Mouse (Mus musculus) layer of hippocampus, postnatal 14 days (tissue): ENCODE measurements around the gene Tmem40. TPM values are rescaled to one million over a fixed set of nuclear protein-coding genes. Genes with fewer than 3 reads are reported as not detected.

ENCODE experiments used
- DNase-seq, 2 experiments: peaks; one replicate each; pipeline ENCODE4 v3.0.0; 2021 to 2022; ENCODE audit warnings: low spot score in 2 of 2, mixed read lengths in 1 of 2
- total RNA-seq, 2 experiments: library from RNA; stranded (reverse); gene quantifications; 2 replicates each; pipeline ENCODE4 v1.2.3; 2021

The Tmem40 gene
- total RNA-seq, 2 experiments from 2014 or later, result 0.88 to 1.2 TPM

DNA sequence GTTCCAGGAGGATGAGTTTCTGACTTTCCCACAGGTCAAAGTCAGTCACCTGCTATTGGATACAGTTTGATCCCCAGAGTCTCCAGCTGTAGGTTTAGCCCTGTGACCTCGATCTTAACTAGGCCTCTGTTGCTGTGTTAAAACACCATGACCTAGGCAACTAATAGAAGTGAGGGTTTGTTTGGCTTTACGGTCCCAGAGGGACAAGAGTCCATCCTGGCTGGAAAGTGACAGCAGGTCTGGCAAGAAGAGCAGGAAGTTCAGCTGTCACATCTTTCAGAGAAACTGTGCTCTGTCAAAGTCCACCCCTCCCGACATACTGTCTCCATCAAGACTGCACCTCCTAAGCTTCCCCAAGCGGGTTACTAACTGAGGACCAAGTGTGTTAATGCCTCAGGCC lies 8.6 kb upstream of the Tmem40 start:
- DNase-seq, result no peak

DNA sequence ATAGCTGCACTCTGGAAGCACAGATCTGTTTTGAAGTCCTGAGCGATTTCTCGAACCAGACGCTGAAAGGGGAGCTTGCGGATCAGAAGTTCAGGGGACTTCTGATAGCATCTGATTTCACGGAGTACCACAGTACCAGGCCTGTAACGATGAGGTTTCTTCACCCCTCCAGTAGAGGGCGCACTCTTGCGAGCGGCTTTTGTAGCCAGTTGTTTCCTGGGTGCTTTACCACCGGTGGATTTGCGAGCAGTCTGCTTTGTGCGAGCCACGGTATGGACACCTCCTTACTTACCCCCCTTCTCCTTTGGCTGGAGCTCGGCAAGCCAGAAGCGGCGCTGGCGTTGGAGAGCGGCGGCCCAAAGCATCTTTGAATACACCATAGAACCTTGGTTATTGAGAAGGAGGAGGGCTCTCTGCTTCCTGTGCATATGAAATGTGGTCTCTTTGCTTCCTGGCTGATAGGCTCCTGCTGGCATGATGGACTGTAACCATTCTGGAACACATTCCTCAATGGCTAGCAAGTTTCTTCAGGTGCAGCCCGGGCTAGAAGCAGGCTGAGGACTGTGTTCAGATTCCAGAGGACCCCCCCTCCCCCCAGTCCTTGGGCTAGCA lies 8.0 kb upstream of the Tmem40 start:
- DNase-seq, result no peak

DNA sequence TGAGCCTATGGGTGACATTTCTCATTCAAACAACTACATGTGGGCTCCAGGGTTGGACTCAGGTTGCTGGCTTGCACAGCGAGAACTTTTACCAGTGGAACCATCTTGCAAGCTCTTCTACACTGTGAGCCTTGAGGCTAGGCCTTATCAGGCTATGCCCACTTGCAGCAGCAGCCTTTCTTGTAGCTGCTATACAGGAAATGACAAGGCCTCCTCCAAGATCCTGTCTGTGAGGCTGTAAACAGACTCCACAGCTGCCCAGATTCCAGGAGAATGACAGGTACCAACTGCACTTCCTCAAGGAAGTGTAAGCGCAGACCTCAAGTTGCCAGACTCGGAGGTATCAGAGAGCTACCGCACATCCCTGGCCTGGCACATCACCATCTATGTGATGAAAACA lies 6.0 kb upstream of the Tmem40 start:
- no peak for DNase-seq

DNA sequence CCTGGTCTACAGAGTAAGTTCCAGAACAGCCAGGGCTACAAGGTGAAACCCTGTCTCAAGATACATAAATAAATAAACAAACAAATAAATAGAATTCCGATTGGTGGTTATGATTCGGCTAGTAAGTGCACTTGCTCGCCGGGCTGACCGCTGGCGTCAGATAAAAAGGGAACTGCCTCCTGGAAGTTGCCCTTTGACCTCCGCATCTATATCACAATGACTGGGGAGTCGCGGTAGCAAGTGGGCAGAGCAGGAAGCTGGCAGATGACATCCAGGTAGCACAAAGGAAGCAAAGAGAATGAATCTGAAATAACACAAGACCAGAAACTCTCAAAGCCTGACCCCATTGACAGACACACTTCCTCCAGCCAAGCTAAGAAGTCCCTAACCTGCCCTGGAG lies 5.1 kb upstream of the Tmem40 start:
- DNase-seq, result no peak

DNA sequence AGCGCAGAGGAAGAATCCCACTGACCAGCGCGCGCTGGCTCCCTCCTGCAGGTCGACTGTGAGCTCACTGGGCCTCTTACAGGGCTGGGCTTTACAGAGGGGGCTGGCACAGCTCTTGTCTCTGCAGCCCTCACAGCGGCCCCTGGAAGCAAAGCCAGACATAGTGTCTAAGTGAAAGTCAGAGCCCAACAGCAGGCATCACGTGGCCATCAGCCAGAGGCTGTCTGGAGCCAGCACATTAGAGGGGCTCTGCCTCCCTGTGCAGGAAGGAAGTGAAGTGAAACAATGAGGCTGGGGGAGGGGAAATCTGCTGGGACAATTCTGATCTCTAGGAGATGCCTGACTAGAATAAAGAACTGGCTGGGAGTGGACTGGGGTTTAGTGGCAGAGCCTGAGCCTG lies 2.0 kb upstream of the Tmem40 start:
- DNase-seq, result peak; percentile 54 to 66

DNA sequence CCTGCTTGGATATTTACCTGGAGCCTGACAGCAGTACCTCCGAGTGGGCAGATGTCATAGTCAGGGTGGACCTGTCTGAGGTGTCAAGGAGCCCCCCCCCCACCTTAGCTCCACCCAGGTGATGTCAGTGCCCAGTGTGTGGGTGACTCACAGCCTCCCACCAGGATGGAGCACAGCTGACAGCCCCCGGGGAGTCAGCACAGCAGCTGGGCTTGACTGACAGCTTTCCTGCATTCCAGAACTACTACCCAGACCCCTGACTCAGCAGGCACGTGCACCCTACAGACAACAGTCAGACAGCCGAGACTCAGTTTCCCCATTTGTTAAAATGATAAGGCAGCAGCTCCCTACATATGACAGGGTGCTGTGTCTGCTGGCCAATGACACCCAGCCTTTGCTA lies 1.2 kb downstream of the Tmem40 start:
- DNase-seq, result no peak

DNA sequence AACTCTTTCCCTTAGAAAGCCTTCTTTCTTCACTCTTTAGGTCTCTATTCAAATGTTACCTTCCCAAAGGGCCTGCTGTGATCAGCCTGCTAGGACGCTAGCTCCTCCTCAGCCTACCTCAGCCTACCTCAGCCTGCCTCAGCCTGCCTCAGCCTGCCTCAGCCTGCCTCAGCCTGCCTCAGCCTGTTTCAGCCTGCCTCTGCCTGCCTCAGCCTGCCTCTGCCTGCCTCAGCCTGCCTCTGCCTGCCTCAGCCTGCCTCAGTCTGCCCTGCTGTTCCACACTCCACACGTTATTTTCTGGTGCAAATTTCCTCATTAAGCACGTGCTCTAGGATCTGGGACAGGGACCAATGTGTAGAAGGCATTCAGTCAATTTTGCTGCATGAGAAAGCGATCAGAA lies 2.1 kb downstream of the Tmem40 start:
- no peak for DNase-seq

DNA sequence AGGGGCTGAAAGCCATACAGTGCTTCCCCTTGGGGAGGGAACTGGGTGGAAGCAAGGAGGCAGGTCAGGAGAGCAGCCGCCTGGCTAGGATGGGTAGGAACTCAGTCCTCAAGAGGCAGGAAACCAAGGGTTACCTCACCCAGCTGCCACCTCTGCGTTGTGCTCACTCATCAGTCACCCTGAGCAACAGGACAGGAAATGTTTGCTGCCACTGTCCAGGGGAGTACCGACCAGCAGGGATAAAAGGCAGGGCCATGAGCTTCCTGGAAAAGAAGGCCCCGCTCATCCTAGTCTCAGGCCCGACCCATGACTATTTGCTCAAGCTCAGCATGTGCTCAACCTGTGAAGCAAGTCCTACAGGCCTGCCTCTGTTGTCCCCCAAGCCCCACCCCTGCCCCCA lies 2.7 kb downstream of the Tmem40 start:
- DNase-seq, result no peak

DNA sequence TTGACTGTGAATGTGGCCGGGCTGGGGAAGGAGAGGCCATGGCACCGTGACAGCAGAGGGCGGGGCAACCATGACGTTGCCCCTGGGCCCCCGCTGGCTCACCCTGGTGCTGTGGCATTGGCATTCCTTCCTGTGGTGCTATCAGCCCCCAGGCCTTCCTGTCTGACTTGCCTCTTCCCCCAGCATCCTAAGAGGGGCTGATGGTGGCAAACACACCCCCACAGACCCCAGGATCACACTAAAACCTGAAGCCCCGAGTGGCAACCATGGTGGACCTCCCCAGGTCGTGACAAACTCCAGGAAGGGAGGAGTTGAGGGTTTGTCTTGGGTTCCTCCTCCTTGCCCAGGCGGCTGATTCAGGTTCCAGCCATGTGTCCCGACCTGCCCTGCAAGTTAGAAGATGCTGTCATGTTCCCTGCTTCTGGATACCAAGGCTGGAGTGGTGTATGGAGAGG lies 3.2 kb downstream of the Tmem40 start:
- no peak for DNase-seq

DNA sequence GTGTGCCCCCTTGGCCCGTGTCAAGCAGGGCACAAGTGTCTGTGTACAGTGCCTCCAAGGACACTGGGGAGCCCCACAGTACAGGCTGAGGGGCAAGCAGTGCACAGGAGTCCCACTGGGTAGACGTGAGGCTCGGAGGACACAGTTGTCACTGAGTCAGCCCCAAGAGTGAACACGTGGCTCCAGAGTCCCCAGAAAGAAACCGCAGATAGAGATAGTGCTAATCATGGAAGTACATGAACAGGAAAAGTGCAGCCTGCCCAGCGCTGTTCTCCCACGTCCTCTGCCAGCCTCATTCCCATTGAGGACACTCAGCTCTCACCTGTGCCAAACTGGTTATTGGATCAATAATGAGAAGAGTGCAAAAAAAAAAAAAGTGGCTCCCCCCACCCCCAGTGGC lies 6.7 kb downstream of the Tmem40 start:
- no peak for DNase-seq

DNA sequence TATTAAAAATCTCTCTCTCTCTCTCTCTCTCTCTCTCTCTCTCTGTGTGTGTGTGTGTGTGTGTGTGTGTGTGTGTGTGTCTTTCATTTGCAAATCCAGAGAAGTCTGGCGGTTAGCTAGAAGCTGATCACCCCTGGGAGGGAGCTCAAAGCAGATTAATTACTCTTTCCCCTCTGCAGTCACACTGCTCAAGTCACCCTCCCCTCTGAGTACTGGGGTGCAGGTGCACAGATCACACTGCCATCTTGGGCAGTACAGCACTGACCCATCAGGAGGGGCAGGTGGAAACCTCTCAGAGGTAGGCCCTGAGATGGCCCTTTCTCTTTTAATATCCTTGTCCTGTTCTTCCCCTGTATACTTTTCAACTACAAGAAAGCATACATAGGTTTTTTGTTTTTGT lies 15.9 kb downstream of the Tmem40 start:
- no peak for DNase-seq

DNA sequence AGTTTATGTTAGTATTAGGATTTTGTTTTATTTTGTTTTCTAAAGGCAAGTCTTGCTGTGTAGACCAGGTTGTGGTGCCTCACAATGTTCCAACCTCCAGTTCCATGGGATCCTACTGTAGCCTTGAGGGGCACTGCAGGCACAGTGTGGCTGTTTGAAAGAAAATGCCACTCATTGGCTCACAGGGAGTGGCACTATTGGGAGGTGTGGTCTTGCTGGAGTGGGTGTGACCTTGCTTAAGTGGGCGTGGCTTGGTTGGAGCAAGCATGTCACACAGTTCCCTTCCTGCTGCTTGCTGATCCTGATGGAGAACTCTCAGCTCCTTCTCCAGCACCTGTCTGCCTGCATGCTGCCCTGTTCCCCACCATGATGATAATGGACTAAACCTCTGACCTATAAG lies 18.6 kb downstream of the Tmem40 start:
- DNase-seq, result no peak

DNA sequence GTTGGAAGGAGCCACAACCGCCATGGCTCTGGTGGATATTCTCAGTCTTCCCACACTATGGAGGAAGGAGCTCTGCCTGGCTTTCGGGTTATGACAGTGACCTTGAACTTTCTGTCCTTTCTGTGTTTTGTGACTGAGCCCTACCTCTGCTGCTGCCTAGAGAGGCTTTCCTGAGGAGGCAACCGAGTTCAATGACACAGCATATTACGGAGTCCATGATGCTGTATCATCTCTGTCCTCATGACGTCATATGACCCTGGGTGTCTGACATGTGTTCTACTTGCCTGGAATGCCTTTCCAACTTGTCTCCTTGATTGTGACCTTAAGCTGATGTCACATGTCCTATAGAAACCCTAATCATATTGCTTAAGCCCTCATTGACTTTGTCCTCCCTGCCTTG lies 23.2 kb downstream of the Tmem40 start:
- DNase-seq, result no peak

DNA sequence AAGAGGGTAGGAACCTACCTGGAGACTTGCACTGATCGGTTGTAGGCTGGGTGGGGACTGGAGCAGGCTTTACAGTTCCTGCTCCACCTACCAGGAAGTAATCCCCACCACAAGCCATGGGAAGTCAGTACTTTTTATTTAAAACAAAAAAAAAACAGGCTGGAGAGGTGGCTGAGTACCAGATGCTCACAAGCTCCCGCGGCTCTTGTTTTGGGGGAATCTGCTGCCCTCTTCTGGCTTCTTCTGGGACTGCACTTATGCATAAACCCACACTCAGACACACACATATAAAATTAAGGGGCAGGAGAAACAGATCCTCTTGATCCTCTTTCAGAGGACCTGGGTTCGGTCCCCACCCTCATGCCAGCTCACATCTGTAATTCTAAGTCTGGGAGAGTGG lies 27.3 kb downstream of the Tmem40 start:
- peak; percentile 31 to 40 for DNase-seq

DNA sequence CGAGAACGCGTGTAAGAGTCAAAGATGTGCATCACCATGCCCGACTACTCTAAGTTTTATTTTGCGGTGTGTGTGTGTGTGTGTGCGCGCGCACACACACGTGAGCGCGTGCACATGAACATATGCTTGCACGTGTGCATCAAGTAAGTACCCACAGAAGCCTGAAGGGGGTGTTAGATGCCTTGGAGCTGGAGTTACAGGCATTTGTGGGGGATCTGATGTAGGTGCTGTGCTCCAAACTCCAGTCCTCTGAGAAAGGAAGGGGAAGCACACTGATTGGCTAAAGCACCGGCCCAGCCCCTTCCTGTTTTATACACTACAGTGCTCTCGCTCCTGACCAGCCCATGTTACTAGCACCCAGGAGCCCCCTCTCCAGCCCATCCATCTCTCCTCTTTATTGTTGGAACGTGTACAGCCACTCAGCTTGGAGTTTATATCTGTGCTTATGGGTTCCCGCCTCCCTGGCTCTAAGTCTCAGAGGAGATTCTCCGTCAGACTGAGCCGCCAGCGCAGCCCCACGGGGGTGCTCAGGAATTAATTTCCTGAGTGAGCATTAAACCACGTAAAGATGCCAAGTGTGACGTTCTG lies 29.8 kb downstream of the Tmem40 start:
- no peak for DNase-seq

DNA sequence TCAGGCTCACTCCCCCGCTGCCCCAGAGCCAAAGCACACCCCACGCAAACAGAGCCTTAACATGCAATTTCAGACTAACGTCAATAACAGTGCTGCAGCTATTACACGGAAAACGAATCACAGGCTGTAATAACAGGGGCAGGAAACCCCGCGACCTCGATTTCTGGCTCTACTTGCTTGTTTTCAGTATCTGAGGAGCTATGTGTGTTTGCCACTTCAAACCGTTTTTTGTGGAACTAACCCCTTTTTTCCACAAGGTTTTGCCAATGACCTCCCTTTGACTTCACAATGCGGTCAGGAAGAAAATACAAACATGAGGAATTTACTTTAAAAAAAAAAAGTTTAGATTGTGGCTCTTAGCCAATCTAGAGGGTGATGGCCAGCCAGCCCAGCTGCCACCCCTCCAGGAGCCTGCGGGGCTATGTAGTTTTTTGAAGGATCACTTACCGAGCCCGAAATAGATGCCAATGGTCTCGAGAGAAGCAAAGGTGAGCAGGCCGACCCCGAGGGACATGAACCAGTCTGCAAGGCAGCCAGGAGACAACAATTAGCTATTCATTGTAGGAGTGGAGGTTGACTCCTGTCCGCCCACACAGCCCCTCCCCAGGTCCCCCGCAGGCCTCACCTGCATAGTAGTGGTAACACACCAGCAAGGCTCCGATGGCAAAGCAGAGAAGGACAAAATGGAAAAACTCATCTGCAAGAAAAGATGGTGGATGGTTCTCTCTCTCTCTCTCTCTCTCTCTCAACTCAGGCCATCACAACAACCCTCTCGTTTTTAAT lies 31.5 kb downstream of the Tmem40 start:
- no peak for DNase-seq

DNA sequence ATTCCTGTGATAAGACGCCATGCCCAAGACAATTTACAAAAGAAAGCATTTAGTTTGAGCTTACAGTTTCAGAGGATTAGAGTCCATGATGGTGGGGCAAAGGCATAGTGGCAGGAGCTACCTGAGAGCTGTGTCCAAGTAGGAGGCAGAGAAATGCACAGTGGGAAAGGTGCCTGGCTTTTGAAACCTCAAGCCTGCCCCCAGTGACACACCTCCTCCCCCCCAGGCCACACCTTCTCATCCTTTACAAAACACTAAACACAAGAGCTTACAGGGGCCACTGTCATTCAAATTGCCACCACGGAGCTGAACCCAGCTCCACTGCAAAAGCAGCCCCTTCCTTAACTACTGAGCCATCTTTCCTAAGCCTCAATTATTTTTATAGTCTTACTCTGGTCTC lies 34.6 kb downstream of the Tmem40 start:
- DNase-seq, result no peak

DNA sequence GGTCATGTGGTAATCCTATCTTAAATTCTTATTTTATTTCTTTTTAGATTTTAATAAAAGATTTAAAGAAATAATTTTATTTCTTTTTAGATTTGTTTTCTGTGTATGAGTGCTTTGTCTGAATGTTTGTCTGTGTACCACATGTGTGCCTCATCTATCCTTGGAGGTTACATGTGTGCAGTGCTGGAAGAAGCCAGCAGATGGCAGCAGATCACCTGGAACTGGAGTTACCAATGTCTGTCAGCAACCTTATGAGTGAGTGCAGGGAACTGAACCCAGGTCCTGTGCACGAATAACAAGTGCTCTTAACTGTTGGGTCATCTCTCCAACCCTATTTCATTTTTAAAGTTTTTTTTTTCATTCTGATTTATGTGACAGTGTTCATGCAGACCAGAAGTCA lies 35.1 kb downstream of the Tmem40 start:
- DNase-seq, result no peak

DNA sequence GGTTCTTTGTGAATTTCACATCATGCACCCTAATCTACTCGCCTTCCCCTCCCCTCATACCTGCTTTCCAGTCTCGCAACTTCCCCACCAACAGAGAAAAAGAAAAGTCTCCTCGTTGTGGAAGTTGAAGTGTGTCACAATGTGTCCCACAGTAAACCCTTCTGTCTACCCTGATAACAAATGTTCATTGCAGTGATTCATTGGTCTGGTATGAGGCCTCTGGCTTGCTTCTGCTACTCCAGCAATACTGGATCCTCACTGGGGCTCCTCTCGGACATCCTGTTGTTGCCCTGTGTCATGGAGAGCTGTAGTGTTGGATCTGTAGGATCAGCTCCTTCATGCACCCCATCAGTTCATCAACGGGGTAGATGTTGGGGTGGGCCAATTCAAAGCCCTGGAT lies 40.0 kb downstream of the Tmem40 start:
- DNase-seq, result no peak

DNA sequence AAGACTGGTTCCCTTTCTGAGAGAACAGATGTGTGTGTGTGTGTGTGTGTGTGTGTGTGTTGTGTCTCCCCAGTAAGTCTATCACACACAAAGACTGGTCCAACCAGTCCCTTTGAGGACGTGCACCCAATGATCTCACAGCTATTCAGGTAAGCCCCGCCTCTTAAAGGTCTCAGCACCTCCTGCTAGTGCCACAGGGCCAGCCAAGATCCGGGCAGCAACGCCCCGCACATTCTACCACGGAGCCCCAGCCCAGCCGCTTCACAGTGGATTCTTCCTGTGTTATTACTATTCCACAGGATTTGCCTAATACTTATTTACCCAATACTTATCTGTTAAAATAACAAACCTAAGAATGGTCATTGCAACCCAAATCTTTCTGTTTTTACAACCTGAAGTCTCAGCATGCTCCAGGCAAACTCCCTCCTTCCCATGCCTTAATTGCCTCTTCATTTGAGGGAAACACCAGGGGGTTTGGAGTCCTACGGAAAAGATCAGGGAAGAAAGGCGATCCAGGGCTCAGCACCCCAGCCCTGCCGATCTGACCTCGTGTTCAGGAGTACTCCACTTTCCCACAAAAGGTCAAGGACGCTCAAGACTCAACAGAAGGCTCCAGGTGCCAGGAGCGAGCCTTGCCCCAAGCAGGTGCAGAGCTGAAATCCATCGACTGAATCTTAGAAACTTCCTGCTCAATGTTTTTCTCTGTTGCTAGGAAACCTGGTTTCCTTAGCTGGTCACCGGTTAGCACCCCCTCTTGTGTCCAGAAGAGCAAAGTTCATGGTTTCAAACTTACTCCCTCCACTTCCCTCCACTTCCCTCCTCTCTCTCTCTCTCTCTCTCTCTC lies 44.3 kb downstream of the Tmem40 start:
- DNase-seq, result peak in 1 of 2 experiments; percentile 10

DNA sequence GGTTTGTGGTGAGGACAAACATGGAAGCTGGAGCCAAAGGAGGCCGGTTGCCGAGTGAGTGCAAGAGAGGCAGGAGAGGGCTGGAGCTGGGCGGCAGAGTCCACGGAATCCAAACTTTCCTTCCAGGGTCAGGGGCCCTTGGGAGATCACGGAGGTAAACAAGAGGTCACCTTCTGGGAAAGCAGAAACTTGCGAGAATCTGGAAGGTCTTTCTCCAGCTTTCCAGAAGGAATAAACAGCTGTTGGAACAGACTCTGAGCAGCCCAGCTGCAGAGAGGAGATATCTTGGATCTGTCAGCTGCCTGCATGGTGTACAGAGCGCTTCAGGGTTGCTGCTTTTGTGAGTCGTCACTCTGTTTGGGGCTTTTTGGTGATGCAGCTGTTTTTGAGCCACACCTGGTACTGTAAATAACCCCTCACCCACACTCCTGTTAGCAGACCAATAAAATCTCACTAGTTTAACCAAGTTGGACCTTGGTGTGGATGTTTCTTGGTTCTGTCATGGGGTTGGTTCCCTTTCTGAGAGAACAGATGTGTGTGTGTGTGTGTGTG lies 45.0 kb downstream of the Tmem40 start:
- DNase-seq, result no peak
